Comparison of ENCODE assay signal across 21 mouse cellular contexts in the genomic region with DNA sequence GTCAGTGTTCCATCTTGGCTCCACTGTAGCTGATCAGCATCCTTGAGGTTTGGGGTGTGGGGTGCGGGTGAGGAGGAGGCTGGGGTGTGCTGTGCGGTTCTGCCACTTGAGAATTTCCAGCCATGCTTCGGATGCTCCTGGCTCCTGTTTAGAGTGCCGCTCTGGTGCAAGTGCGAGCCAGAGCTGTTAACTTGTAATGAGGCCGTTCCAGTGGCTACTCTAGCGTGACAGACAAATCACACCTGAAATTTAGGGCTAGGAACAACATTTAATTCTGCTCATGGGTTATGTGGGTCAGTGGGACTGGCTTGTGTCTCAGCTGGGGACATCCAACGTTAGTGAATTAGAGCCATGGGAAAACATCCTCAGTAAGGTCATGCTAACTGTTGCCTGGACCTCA. TPM values are rescaled to one million over a fixed set of nuclear protein-coding genes. Genes with fewer than 3 reads are reported as not detected.
DNase-seq lines count a peak whose midpoint lies in the region; ATAC-seq lines count a peak whose summit lies in the region.
"Had no signal": no experiment of that assay in that cellular context is flagged by ENCODE, and none has a peak within 500 bp of the region (broad histone marks: within the 10 kb centered on the region; RNA-seq: fewer than 3 reads in every experiment).

No protein-coding gene starts in this region.

- H3K27ac ChIP-seq in embryonic facial prominence, embryonic 10.5 days (replicated peaks), result no peak overlapping the region
- no peak overlapping the region for H3K27ac ChIP-seq in embryonic facial prominence, embryonic 13.5 days
- H3K27ac ChIP-seq in kidney, embryonic 14.5 days (ENCODE audit: low read depth, low read length), result no peak overlapping the region
- H3K27ac ChIP-seq: embryonic facial prominence, embryonic 12.5 days; forebrain, embryonic 13.5 days; heart, adult 2 months; hindbrain, embryonic 12.5 days had no signal

- H3K4me1 ChIP-seq in embryonic facial prominence, embryonic 10.5 days, result peaks cover 50% of the 10 kb centered on the region
- peaks cover 21% of the 10 kb centered on the region for H3K4me1 ChIP-seq in embryonic facial prominence, embryonic 13.5 days
- peaks cover 17% of the 10 kb centered on the region; the same call in 1 of the 2 replicates for H3K4me1 ChIP-seq in kidney, embryonic 14.5 days (ENCODE audit: control insufficient read depth, insufficient read depth, low read length)

- no peaks in the 10 kb centered on the region for H3K9me3 ChIP-seq in embryonic facial prominence, embryonic 10.5 days
- H3K9me3 ChIP-seq in embryonic facial prominence, embryonic 13.5 days, result no peaks in the 10 kb centered on the region
- no peaks in the 10 kb centered on the region for H3K9me3 ChIP-seq in kidney, embryonic 14.5 days (ENCODE audit: control insufficient read depth, low read length)
- H3K9me3 ChIP-seq: embryonic facial prominence, embryonic 12.5 days; forebrain, embryonic 13.5 days; hindbrain, embryonic 12.5 days had no signal

- no peak for ATAC-seq in embryonic facial prominence, embryonic 13.5 days (ENCODE audit: insufficient number of reproducible peaks, insufficient read depth, low FRiP score, low TSS enrichment, low read depth)
- 0 out of 2 replicates have a peak, but pooled peaks have one; percentile 18 for ATAC-seq in kidney, embryonic 14.5 days (ENCODE audit: low FRiP score, low TSS enrichment)
- ATAC-seq in erythroid progenitor cell, adult 5-6 weeks (replicated peaks; ENCODE audit: low FRiP score, poor library complexity, severe bottlenecking), result no peak
- ATAC-seq: forebrain, embryonic 13.5 days; forebrain, postnatal 0 days had no signal

- H3K36me3 ChIP-seq in embryonic facial prominence, embryonic 10.5 days (replicated peaks), result no peaks in the 10 kb centered on the region
- H3K36me3 ChIP-seq in embryonic facial prominence, embryonic 13.5 days, result no peaks in the 10 kb centered on the region
- H3K36me3 ChIP-seq in kidney, embryonic 14.5 days (ENCODE audit: control insufficient read depth, insufficient read depth, low read length), result no peaks in the 10 kb centered on the region
- H3K36me3 ChIP-seq: embryonic facial prominence, embryonic 12.5 days; hindbrain, embryonic 12.5 days had no signal

- no peaks in the 10 kb centered on the region for H3K27me3 ChIP-seq in embryonic facial prominence, embryonic 10.5 days (replicated peaks; ENCODE audit: low read depth, poor library complexity, severe bottlenecking)
- H3K27me3 ChIP-seq in embryonic facial prominence, embryonic 13.5 days, result no peaks in the 10 kb centered on the region
- no peaks in the 10 kb centered on the region for H3K27me3 ChIP-seq in kidney, embryonic 14.5 days (ENCODE audit: control insufficient read depth, insufficient read depth, low read length)
- H3K27me3 ChIP-seq: embryonic facial prominence, embryonic 12.5 days; forebrain, embryonic 13.5 days; hindbrain, embryonic 12.5 days had no signal

- H3K4me3 ChIP-seq in embryonic facial prominence, embryonic 10.5 days, result no peak overlapping the region
- no peak overlapping the region for H3K4me3 ChIP-seq in embryonic facial prominence, embryonic 13.5 days
- H3K4me3 ChIP-seq in kidney, embryonic 14.5 days (ENCODE audit: low read length), result no peak overlapping the region
- H3K4me3 ChIP-seq: embryonic facial prominence, embryonic 12.5 days; forebrain, embryonic 13.5 days; heart, adult 2 months; hindbrain, embryonic 12.5 days had no signal

- no peak overlapping the region for H3K4me2 ChIP-seq in embryonic facial prominence, embryonic 13.5 days
- no peak overlapping the region for H3K4me2 ChIP-seq in kidney, embryonic 14.5 days (replicated peaks; ENCODE audit: low read depth, low read length)
- H3K4me2 ChIP-seq: embryonic facial prominence, embryonic 12.5 days; forebrain, embryonic 13.5 days; hindbrain, embryonic 12.5 days had no signal

- WGBS in embryonic facial prominence, embryonic 10.5 days, result 77% methylated on average over 8 of the region's 8 CpGs
- WGBS in embryonic facial prominence, embryonic 13.5 days, result 70% methylated on average over 8 of the region's 8 CpGs
- WGBS in kidney, embryonic 14.5 days, result 36% methylated on average over 8 of the region's 8 CpGs

- H3K9ac ChIP-seq in embryonic facial prominence, embryonic 13.5 days, result 0 out of 2 replicates have a peak overlapping the region, but pooled peaks have one; percentile 1
- H3K9ac ChIP-seq in kidney, embryonic 14.5 days (ENCODE audit: low read depth, low read length), result no peak overlapping the region
- H3K9ac ChIP-seq: embryonic facial prominence, embryonic 12.5 days; forebrain, embryonic 13.5 days; forebrain, postnatal 0 days; hindbrain, embryonic 12.5 days had no signal

- DNase-seq in embryonic facial prominence, embryonic 10.5 days (ENCODE audit: low spot score), result peak; percentile 11
- peak; percentile 50 to 67 for DNase-seq in kidney, postnatal 25 days
- DNase-seq in layer of hippocampus, adult 8-10 months (ENCODE audit: low spot score in 2 of 2), result no peak
- DNase-seq in adrenal gland, postnatal 10 days, result no peak
- no peak for DNase-seq in right cerebral cortex, adult 18-20 months
- DNase-seq: adrenal gland, adult 2 months; adrenal gland, postnatal 36 days; cerebellum, adult 2 months; cerebellum, postnatal 14 days; embryo, embryonic 11 days; gastrocnemius, postnatal 14 days; heart, adult 2 months; heart, postnatal 10 days; heart, postnatal 4 days had no signal

RNA-seq across cellular contexts. Expression of gene Mgst2, which starts 10.2 kb away (rescaled TPM):
- 0.61 and 0.74 TPM in 2 replicates for polyA plus RNA-seq in embryonic facial prominence, embryonic 10.5 days (2016; fragmentation: Nextera tagmentation; extraction: Ambion mirVana)
- 1.3 and 2.1 TPM in 2 replicates for polyA plus RNA-seq in embryonic facial prominence, embryonic 13.5 days (2015; fragmentation: Nextera tagmentation; extraction: Ambion mirVana)
- 0.51 and 0.99 TPM in 2 replicates for polyA plus RNA-seq in kidney, embryonic 14.5 days (2014; fragmentation: Nextera tagmentation; extraction: Ambion mirVana)
- total RNA-seq in layer of hippocampus, adult 8-10 months (2022), result 1 to 10 TPM in 1 of 4 experiments, under 1 TPM in 1, not detected in 2; 0.61 to 1.4 TPM
- 10 to 100 TPM; 45.3 to 46.4 TPM for total RNA-seq in adrenal gland, postnatal 10 days (2021)
- total RNA-seq in erythroid progenitor cell, adult 5-6 weeks (2015; ENCODE audit: low replicate concordance), result 19.3 and 31.0 TPM in 2 replicates
- 14.5 and 33.0 TPM in 2 replicates for total RNA-seq in erythroid progenitor cell, adult 5-6 weeks (2017; ENCODE audit: low replicate concordance)
- total RNA-seq: forebrain, postnatal 0 days had no signal

Comparison
In these comparisons a context has a peak if more than half of its experiments do, and no peak if none do; other contexts are left out.
1. DNase-seq: peak in embryonic facial prominence, embryonic 10.5 days (single experiment) and kidney, postnatal 25 days (2 of 2); none in layer of hippocampus, adult 8-10 months (0 of 2), adrenal gland, postnatal 10 days (single experiment) and right cerebral cortex, adult 18-20 months (single experiment).
2. RNA of gene Mgst2, which starts 10.2 kb away (total RNA-seq): 45.3 to 46.4 TPM in adrenal gland, postnatal 10 days and 14.5 to 33.0 TPM in erythroid progenitor cell, adult 5-6 weeks; 0.61 to 1.4 TPM in layer of hippocampus, adult 8-10 months; every median in the first group is over 4 times any median in the second.